Mouse (Mus musculus) left cerebral cortex, postnatal 4 days (tissue): Measurements from ENCODE around the gene Nmnat2. TPM values are rescaled to one million over a fixed set of nuclear protein-coding genes. Genes with fewer than 3 reads are reported as not detected.
"Not testable (repeated sequence)": the region's sequence is repeated elsewhere in the genome, so short reads cannot be mapped to it uniquely, and the experiment has no call there.

Experiments
- DNase-seq: peaks from one replicate; pipeline ENCODE4 v3.0.0-alpha.2; 2022
- intact Hi-C: fragments of 180-260 bp; cut with DNase I; formaldehyde crosslinking; loops from one replicate; pipeline ENCODE4 v1.15.1; 2025
- total RNA-seq, 2 experiments: library from RNA; stranded (reverse); gene quantifications; 2 replicates each; pipeline ENCODE4 v1.2.3; 2021

Gene Nmnat2
- total RNA-seq, 2 experiments from 2014 or later: 152 to 155 TPM

DNA sequence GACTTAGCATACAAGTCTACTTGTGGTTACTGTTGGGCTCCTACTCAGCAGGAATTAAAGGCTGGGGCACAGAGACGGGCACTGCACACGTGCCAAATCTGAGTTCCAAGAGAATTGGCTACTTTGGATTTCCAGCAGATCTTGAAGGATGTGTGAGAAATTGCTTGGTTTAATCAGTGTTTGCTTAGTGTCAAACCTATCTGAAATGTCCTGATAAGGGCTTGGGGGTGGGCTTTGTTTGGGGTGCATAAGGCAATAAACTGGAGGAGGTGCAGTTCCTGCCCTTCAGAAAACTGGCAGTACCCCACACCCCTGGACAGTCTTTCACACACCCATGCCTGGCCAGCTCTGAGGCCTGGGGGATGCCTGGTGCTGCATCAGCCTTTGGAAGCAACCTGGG, 94.7 kb downstream of the Nmnat2 start:
- intact Hi-C loops: no loop called here
- no peak for DNase-seq

GRCm38 (mm10) chr1:153051474-153051873, 96.7 kb downstream of the Nmnat2 start:
- intact Hi-C loops: no loop called here
- no peak for DNase-seq

DNA sequence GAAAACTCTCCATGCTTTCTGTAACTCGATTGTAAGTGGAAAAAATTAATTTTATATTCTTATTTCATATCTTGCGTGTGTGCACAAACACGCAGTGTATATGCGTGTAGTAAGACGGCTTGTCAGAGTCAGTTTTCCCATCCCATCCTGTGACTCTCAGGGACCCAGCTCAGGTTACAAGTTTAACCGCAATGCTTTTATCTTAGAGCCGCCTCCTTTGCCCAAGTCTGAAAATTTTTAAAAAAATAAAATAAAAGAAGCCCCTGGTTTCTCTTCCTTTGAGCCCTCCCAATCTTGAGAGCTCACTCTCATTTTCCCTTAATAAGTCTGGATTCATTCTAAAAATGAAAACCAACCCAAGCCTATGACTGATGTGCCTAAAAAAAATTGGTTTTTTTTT, 98.8 kb downstream of the Nmnat2 start:
- intact Hi-C loops: no loop called here
- no peak for DNase-seq

DNA sequence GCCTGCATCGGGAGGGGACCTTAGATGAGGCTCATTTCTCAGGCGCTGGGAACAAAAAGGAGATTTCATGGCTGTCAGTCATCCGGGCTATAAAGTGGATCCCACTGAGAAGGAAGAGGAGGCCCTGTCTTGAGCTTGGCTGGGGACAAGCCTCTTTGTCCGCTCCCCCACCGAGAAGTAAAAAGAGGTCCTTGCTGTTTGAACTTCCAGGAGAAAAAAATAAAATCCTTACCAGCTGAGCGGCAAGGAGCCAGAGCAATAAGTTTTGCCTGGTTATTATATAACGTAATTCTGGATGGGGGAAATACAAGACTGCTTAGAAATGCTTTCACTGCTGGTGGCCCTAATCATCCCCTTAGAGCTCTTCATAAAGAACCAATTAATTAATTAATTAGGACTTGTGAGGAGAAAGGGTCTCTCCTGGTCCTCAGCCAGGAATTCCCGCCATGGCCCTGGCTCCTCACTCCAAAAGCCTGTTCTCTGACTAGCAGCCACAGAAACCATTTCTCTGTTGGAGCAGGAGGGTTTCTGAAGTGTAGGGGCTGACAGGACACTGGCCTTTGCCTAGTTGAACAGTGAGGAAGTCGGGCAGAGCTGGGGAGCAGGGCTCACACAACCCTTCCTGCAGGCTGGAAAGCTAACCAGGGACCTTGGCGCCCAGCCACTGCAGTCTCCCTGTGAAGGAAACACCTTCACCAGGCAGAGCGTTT, 99.5 kb downstream of the Nmnat2 start:
- peak; percentile 76 for DNase-seq
- intact Hi-C loops: no loop called here

DNA sequence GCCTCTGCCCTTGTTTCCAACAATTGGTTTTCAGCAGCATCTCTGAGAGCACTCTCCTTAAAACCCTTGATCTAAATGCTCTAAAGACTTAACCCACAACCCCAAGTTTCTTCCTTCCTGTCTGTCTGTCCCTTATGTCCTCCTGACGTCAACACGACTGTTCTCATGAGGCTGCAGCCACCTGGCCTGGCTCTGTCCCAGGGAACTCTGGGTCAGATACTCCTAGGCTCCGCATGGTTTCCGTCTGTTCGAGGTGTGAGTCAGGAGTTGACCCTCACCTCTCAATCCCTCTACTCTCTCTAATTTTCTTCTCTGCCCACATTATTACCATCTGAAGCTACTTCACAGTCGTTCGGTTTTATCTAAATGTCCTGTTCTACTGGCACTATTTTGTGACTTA, 103.5 kb downstream of the Nmnat2 start:
- intact Hi-C loops: no loop called here
- no peak for DNase-seq

DNA sequence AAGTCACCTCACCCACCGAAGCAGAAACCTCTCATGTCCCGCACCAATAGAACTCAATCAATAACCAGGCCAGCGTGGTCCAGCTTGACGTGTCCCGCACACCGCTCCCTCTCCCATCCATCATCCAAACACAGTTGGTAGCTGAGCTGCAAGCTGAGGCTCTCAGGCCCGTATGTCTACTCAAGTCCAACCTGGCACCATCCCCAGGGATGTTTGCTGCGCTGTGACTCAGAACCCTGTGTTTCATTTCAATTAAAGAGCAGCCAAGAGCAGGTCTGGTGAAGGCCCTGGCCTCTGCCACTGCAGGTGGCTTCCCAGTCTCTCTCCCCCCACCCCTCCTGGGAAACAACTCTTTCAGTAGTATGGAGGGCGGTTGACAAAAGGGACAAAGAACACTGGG, 104.8 kb downstream of the Nmnat2 start:
- no peak for DNase-seq
- intact Hi-C loops: no loop called here

DNA sequence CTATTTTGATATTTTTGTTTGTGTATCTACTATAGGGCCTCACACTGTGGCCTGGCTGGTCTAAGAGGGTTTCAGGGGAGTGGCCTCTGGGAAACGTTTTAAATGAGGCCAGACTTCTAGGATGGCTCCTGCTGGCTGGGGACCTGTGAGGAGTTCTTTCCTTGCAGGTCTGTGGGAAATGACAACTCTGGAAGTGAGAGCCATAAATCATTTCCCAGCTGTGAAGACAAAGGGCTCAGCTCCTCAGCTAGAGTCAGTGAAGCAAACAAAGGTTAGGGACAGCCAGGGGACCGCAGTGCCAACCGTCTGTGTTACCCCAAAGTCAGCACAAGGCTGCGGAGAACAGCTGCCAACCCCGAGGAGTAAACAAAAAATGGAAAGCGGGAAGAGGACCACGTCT, 107.8 kb downstream of the Nmnat2 start:
- intact Hi-C loops: no loop called here
- DNase-seq: no peak

GRCm38 (mm10) chr1:153064784-153065390, 110.1 kb downstream of the Nmnat2 start:
- intact Hi-C loops: no loop called here
- DNase-seq: no peak

DNA sequence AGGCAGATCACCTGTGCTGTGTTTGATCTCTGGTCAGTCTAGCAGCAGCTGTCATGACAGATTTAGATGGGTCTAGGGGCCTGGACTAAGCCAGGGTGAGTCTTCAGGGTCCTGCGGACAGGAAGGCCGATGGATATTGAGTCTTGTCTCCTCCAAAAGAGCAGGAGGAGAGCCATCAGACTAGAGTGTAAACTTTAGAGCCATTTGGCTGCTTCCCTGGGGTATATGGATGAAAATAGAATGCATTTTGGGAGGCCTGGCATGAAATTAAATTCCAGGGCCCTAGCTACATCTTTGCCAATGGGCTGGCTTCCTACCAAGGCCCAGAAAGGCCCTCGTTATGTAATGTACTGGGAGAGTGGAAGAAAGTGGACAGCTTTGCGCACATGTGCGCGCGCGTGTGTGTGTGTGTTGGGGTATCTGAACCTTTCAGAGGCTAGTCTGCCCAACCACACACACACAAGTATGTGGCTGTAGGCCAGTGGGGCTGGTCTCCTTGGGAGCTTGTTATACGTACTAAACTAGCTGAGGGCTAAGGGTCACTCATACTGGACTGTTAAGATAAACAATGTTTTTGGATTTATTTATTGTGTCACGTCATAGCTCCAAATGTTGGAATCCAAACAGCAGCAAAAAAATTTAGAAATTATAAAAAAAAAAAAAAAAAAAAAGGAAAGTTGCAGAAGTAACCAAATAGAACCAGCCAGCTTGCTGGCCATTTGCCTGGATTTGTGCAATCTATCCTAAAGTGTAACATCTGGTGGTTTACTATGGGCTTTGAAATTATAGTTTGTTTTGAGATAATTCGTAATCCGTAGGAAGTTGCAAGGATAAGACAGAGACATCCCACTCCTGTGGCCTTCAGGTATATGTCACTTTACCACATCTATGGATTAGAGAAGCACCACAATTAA, 110.9 kb downstream of the Nmnat2 start:
- intact Hi-C loops: no loop called here
- peak; percentile 53 for DNase-seq

DNA sequence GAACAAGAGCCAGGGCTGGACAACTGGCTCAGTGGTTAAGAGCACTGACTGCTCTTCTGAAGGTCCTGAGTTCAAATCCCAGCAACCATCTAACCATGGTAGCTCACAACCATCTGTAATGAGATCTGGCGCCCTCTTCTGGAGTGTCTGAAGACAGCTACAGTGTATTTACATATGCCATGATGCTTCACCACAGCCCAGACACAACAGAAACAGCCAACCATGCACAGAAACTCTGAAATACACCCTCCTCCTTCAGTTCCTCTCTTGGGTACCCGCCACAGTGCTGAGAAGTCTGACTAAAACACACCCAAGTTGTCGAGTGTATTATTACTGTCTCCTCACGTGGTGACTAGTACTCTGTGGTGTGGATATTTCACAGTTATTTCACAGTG, 111.6 kb downstream of the Nmnat2 start:
- intact Hi-C loops: no loop called here
- no peak for DNase-seq

DNA sequence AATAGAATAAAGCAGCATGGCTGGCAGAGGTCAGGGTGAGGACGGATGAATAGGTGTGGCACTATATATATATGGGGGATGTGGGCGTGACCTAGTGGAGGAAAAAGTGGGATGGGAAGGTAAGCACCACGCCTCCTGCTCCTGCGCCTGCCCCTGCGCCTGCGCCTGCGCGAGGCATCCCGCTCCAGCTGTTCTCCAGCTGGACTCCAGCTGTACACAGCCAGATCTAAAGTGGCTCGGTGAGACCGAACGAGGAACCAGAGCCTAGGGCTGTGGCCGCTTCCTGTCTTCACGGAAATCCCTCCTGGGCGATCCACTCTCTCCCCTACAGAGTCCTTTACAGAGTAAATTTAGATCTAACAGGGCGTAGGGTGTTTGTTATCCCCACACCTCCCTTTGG, 116.8 kb downstream of the Nmnat2 start:
- no peak for DNase-seq
- intact Hi-C loops: no loop called here

- DNase-seq: no peak
These were observed 117.2 kb downstream of the Nmnat2 start for GRCm38 (mm10) chr1:153071995-153072394.

GRCm38 (mm10) chr1:153072711-153073110, 117.9 kb downstream of the Nmnat2 start:
- intact Hi-C loops: no loop called here

More at GRCm38 (mm10) chr1:153071995-153072394, 117.2 kb downstream of the Nmnat2 start:
- intact Hi-C loops: no loop called here

GRCm38 (mm10) chr1:153073441-153073840, 118.6 kb downstream of the Nmnat2 start:
- intact Hi-C loops: no loop called here
- no peak for DNase-seq

More at GRCm38 (mm10) chr1:153072711-153073110, 117.9 kb downstream of the Nmnat2 start:
- DNase-seq: no peak

DNA sequence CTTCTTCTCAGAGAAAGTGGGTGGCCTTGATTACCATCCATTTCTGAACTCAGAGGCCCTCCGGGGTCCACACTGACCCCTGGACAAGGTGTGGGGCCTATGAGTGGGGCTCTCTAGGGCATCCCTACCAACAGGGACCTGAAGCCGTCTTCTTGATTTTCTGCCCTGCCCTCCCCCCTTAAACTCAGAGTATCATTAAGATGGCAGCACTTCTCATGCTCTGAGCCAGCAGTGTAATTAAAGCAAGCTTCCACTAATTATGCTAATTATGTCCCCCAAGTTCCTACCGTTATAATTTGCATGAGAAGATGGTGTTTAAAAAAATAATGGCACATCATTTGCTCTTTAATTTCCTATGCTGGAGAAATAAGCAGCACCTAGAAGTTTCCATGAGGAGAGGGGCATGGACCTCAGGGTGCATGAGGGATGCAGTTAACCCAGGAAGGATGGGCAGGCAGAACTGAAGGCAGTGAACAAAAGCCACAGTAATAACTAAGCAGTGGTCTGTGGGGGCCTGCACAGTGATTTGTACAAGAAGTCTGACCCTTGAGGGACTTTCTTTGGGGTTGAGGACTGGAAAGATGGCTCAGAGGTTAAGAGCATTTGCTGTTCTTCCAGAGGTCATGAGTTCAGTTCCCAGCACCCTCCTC, 120.4 kb downstream of the Nmnat2 start:
- DNase-seq: no peak
- intact Hi-C loops: no loop called here

GRCm38 (mm10) chr1:153075955-153076354, 121.2 kb downstream of the Nmnat2 start:
- intact Hi-C loops: no loop called here
- DNase-seq: no peak

- intact Hi-C loops, DNase-seq: not testable (repeated sequence)
These were observed 128.4 kb downstream of the Nmnat2 start for GRCm38 (mm10) chr1:153083233-153083632.

DNA sequence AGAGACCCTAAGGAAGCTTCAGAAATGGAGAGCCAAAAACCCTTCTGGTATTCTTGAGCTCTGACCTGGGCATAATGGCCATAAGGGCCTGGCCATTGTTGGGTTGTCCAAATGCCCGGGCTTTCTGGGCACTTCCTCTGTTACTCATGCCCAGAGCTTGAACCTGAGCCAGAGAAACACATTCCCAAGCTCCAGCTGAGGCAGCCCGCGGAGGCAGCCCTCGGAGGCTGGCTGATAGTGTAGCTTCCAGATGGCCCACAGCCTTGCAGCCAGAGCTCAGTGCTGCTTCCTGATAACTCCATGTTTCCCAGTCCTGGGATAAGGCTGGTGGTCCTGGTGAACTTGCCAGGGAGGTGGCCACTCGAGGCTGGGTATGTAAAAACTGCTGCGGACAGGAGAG, 129.4 kb downstream of the Nmnat2 start:
- DNase-seq: peak; percentile 59
- intact Hi-C loops: no loop called here

- intact Hi-C loops: no loop called here
- DNase-seq: no peak
These were observed 130.4 kb downstream of the Nmnat2 start for GRCm38 (mm10) chr1:153085198-153085597.

DNA sequence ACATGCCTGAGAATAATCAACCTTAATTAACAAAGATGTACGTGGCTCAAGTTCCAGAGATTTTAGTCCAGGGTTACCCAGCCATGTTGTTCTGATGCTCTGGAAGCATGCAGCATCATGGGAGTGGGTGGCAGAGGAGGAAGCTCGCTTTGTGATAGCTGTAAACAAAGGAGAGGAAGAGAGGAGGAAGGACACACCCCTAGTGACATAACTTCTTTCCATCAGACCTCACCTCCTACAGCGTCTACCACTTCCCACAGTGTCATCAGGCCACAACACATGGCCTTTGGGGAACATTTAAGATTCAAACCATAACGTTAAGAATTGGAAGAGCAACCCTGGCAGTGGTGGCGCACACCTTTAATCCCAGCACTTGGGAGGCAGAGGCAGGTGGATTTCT, 133.0 kb downstream of the Nmnat2 start:
- intact Hi-C loops: no loop called here
- no peak for DNase-seq

DNA sequence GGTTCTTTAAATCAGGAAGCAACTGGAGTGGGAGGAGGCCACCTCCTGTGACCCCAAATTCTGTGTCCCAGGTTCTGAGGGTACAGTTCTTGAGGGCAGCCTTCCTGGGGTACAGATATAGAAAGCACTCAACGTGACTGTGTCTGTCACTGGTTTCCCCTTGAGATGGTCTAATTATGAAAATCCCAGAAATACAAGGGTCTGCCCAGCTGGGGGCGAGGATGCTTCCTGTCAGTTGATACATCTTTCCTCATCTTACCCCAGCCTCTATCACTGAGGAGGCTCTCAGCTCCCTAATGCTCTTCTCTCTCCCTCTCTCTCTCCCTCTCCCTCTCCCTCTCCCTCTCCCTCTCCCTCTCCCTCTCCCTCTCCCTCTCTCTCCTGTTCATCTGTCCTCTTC, 135.3 kb downstream of the Nmnat2 start:
- intact Hi-C loops: loop anchor here (10.0 kb wide), 1 partner anchor 295 kb away; no protein-coding TSS in a partner anchor

More for the DNA sequence above, 135.3 kb downstream of the Nmnat2 start:
- DNase-seq: no peak
